Mouse (Mus musculus): ENCODE data around the gene Insl3. TPM values are rescaled to one million over a fixed set of nuclear protein-coding genes. Genes with fewer than 3 reads are reported as not detected.

Insl3 gene
- total and polyA plus RNA-seq, 3 experiments, result 1.9 to 21.4 (median 9.8) TPM

DNA sequence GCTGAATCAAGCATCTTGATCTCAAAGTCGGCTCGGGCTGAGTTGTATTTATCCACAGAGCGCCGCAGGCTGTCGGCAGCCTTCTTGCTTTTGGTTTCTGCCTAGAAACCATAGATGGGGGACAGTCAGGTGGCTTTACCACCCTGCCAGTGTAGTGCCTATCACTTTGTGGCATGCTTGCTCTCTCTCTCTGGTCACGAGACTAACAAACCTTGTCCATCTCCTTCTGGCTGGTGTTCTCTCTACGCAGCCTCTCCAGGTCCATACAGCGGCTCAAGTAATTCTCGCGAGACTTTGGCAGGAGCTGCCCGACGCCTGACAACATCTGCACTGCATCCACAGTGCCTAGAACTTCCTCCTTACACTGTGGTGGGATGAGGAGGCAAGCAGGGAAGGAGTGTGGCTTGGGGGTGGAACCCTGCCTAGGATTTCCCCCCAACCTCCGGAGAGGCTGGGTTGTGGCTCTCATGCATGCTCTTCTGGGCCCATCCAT, 27.6 kb downstream of the Insl3 start:
- H3K36me3 ChIP-seq (replicated peaks in 1 of 2; ENCODE audit: control insufficient read depth in 1 of 2, insufficient read depth in 1 of 2, low read length in 1 of 2), result peaks cover 86 to 98% of the 10 kb centered on the region in 2 experiments
- in situ Hi-C loops (cut with MboI; ENCODE audit: low pct_ligation_motif_present, low pct_unique_long_range_greater_than_20kb, low sequenced_read_pairs), result no loop called here
- peaks cover 3 to 49% of the 10 kb centered on the region in 2 experiments; a peak in 2 of 4 replicates for H3K4me1 ChIP-seq (ENCODE audit: control insufficient read depth in 1 of 2, insufficient read depth in 2 of 2)
- H3K4me3 ChIP-seq (replicated peaks in 1 of 3; ENCODE audit: low read depth in 2 of 3, low read length in 2 of 3, poor library complexity in 1 of 3), result no peak overlapping the region
- dilution Hi-C loops (cut with MboI; ENCODE audit: extremely low pct_ligation_motif_present, extremely low pct_unique_long_range_greater_than_20kb, low sequenced_read_pairs), result no loop called here
- no peak overlapping the region for H3K27ac ChIP-seq (ENCODE audit: insufficient read depth, low read depth)
- TF ChIP-seq JUN (IDR thresholded peaks at IDR 0.05; ENCODE audit: insufficient read depth, low read depth, low read length) (no peak), SMC3 (IDR thresholded peaks at IDR 0.05; ENCODE audit: low read depth, low read length) (no peak), CHD1 (IDR thresholded peaks at IDR 0.05; ENCODE audit: low read depth, low read length) (no peak), NRF1 (IDR thresholded peaks at IDR 0.05; ENCODE audit: low read depth, low read length) (no peak), GABPA (IDR thresholded peaks at IDR 0.05; ENCODE audit: insufficient replicate concordance, low read depth, low read length) (no peak)
- H3K4me2 ChIP-seq (ENCODE audit: insufficient read depth, low read depth, poor library complexity, severe bottlenecking), result no peak overlapping the region
- H3K79me2 ChIP-seq (replicated peaks; ENCODE audit: control insufficient read depth, extremely low read depth, insufficient read depth, poor library complexity, severe bottlenecking), result no peaks in the 10 kb centered on the region; the same call in 1 of the 2 replicates
- no peak for DNase-seq (ENCODE audit: extremely low read depth)
- no peaks in the 10 kb centered on the region for H3K9me3 ChIP-seq (replicated peaks; ENCODE audit: low read length)
- H3K27me3 ChIP-seq (replicated peaks), result no peaks in the 10 kb centered on the region
- no peak overlapping the region for H3K9ac ChIP-seq (ENCODE audit: insufficient read depth, low read depth)

- Histone ChIP-seq H3K27ac (ENCODE audit: insufficient read depth, low read depth) (no peak overlapping the region), H3K36me3 (replicated peaks in 1 of 2; ENCODE audit: control insufficient read depth in 1 of 2, insufficient read depth in 1 of 2, low read length in 1 of 2) (peaks cover 82 to 98% of the 10 kb centered on the region in 2 experiments), H3K4me1 (ENCODE audit: control insufficient read depth in 1 of 2, insufficient read depth in 2 of 2) (peaks cover 4 to 54% of the 10 kb centered on the region in 2 experiments), H3K4me2 (ENCODE audit: insufficient read depth, low read depth, poor library complexity, severe bottlenecking) (no peak overlapping the region), H3K27me3 (replicated peaks) (no peaks in the 10 kb centered on the region), H3K79me2 (replicated peaks; ENCODE audit: control insufficient read depth, extremely low read depth, insufficient read depth, poor library complexity, severe bottlenecking) (peaks cover 5% of the 10 kb centered on the region), H3K9ac (ENCODE audit: insufficient read depth, low read depth) (no peak overlapping the region), H3K4me3 (replicated peaks in 1 of 3; ENCODE audit: low read depth in 2 of 3, low read length in 2 of 3, poor library complexity in 1 of 3) (no peak overlapping the region), H3K9me3 (replicated peaks; ENCODE audit: low read length) (no peaks in the 10 kb centered on the region)
- in situ Hi-C loops (cut with MboI; ENCODE audit: low pct_ligation_motif_present, low pct_unique_long_range_greater_than_20kb, low sequenced_read_pairs), result no loop called here
- TF ChIP-seq MXI1 (IDR thresholded peaks at IDR 0.05; ENCODE audit: low read depth, low read length) (no peak), NELFE (IDR thresholded peaks at IDR 0.05; ENCODE audit: low read depth, low read length) (no peak), RCOR1 (conservative IDR thresholded peaks at IDR 0.05; ENCODE audit: low read depth, low read length) (no peak), JUND (conservative IDR thresholded peaks at IDR 0.05; ENCODE audit: low read depth, low read length) (no peak), MEF2A (IDR thresholded peaks at IDR 0.05; ENCODE audit: borderline replicate concordance, low read depth, low read length) (no peak), UBTF (IDR thresholded peaks at IDR 0.05; ENCODE audit: low read depth, low read length) (no peak), POLR2A (IDR thresholded peaks at IDR 0.05; ENCODE audit: low read depth, low read length) (no peak), ZMIZ1 (IDR thresholded peaks at IDR 0.05; ENCODE audit: low read depth, low read length) (no peak), IRF4 (IDR thresholded peaks at IDR 0.05; ENCODE audit: low read depth, low read length) (no peak), POLR2AphosphoS2 (IDR thresholded peaks at IDR 0.05; ENCODE audit: low read depth, low read length) (no peak)
- dilution Hi-C loops (cut with MboI; ENCODE audit: extremely low pct_ligation_motif_present, extremely low pct_unique_long_range_greater_than_20kb, low sequenced_read_pairs), result no loop called here
- no peak for DNase-seq (ENCODE audit: extremely low read depth)
These were observed 28.1 kb downstream of the Insl3 start for GRCm38 (mm10) chr8:71717096-71717495.
